Mouse (Mus musculus) gastrocnemius, adult 18-20 months (tissue): ENCODE data around the gene Yif1b. TPM values are rescaled to one million over a fixed set of nuclear protein-coding genes. Genes with fewer than 3 reads are reported as not detected.
"Not testable (repeated sequence)": the region's sequence is repeated elsewhere in the genome, so short reads cannot be mapped to it uniquely, and the experiment has no call there.

ENCODE experiments used
- DNase-seq: peaks from one replicate; pipeline ENCODE4 v3.0.0; 2021; ENCODE audit warnings: low spot score
- long read RNA-seq, 2 experiments: library from polyadenylated mRNA; stranded (forward); transcript quantifications; one replicate each; pipeline ENCODE4 v2.0.0; 2021
- total RNA-seq, 2 experiments: library from RNA; stranded (reverse); gene quantifications; 2 replicates each; pipeline ENCODE4 v1.2.3; 2021

Yif1b gene
- 10 to 100 TPM; 38.1 to 38.4 TPM for total RNA-seq
- long read RNA-seq, experiment 1, transcript Yif1b-201 (8 exons, 1,111 nt): minor isoform, 14 of 53 reads
- long read RNA-seq, experiment 1, transcript Yif1b-203 (8 exons, 1,126 nt): major isoform, 24 of 53 reads
- long read RNA-seq, experiment 1, partial matches to known transcripts: 2 of 53 reads
- long read RNA-seq, experiment 1, other reads (novel, unspliced or antisense): 11 of 53 reads
- long read RNA-seq, experiment 2, transcript Yif1b-201 (8 exons, 1,111 nt): minor isoform, 10 of 57 reads
- long read RNA-seq, experiment 2, transcript Yif1b-203 (8 exons, 1,126 nt): major isoform, 29 of 57 reads
- long read RNA-seq, experiment 2, partial matches to known transcripts: 0 of 57 reads
- long read RNA-seq, experiment 2, other reads (novel, unspliced or antisense): 17 of 57 reads

DNA sequence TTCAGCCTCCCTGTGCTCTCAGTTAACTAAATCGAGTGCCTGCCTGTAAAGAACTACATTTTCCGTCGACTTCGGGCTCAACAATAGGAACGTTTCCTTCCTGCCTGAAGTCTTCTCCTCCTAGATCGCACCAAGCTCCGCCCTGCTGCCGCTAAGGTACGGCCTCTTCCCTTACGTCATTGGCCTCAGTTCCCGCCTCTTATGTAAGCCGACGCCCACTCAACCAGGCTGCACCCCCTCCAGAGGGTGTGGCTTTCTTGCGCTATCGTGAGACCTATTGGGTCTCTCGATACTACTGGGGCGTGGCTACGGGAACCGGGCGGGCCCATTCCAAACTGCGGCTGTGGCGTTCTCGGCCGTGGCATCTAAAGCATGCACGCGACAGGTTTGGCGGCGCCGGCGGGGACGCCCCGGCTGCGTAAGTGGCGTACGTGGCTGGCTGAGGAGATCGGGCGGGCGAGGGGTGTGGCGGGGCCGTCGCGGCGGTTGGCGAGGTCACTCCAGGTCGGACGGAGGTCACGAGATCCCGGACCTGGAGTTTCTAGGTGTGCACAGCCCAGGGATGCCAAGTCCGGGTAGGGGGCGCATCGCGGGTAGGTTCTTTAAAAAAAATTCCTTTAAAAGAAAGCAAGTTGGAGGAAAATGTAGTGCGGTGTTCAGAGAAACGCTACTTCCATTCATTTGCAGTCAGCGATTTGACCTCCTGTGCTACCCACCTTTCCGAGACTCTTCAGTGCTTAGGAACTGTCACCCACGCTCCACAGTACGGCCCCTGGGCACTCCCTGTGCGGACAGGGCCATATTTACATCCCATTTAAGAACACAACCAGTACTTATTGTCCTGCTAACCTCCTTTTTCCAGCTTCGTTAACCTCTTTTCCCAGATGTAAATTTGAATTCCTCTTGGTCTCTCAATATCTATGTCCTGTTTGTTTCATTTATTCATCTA lies at the start of gene Yif1b:
Gene Yif1b, plus strand, starts transcription at position 311 of the 949 bp plus-strand sequence.
- peak; percentile 99 for DNase-seq

DNA sequence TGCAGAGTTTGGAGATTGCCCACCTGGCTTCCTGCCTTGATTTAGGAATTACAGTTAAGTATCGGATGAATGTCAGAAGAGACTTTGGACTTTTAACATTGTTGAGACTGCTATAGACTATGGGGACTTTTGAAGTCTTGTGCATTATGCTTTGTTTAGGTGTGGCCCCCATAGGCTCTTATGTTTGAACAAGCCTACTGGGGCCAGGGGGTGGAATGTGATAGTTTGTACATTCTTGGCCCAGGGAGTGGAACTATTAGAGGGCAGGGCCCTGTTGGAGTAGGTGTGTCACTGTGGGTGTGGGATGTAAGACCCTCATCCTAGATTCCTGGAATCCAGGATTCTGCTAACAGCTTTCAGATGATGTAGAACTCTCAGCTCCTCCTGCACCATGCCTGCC lies 43.9 kb upstream of the Yif1b start:
- not testable (repeated sequence) for DNase-seq

DNA sequence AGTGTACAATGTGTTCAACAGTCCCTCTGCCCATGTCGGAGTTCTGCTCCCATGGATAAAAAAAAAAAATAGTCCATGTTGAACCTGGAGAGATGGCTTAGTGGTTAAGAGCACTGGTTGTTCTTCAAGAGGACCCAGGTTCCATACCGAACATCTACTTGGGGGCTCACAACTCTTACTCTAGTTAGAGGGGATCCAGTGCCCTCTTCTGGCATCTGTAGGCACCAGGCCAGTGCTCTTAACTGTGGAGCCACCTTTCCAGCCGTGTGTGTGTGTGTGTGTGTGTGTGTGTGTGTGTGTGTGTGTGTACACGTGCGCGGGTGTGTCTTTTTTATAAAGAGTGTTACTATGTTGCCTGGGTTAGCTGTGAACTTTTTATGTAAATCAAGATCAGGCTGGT lies 35.6 kb upstream of the Yif1b start:
- no peak for DNase-seq

DNA sequence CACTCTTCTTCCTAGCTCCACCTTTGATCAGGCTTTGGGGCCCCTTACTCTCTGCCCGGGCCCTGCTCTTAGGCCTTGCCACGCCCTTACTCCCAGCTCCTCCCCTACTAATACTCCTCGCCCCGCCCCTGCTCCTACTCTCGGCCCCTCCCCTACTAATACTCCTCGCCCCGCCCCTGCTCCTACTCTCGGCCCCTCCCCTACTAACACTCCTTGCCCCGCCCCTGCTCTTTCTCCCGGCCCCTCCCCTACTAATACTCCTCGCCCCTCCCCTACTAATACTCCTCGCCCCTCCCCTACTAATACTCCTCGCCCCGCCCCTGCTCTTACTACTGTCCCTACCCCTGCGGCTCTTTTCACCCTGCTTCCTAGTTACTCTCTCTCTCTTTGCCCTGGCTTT lies 27.1 kb upstream of the Yif1b start:
- peak; percentile 64 for DNase-seq

DNA sequence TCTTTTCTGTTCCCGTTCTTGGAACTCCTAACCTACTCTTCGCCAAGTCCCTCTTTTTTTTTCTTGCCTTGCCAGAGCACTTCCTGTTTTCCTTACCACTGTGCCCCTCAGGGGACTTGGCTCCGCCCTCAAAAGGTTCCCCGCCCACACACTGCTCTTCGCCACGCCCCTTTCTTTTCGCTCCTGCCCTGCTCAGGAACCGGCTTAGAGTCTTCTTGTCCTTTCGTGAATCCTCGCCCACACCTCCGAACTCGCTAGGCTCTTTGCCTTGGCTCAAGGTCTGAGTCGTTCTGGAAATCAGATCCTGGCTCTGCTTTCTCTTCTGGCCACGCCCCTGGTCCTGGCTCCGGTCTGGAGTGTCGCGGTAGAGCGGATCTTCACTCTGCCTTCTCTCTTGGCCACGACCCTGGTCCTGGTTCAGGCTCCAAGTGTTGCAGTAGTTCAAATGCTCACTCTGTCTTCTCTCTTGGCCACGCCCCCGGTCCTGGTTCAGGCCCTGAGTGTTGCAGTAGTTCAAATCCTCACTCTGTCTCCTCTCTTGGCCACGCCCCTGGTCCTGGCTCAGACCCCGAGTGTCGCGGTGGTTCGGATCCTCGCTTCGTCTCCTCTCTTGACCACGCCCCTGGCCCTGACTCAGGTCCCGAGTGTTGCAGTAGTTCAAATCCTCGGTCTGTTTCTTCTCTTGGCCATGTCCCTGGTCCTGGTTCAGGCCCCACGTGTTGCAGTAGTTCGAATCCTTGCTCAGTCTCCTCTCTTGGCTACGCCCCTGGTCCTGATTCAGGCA lies 26.5 kb upstream of the Yif1b start:
- peak; percentile 93 for DNase-seq

DNA sequence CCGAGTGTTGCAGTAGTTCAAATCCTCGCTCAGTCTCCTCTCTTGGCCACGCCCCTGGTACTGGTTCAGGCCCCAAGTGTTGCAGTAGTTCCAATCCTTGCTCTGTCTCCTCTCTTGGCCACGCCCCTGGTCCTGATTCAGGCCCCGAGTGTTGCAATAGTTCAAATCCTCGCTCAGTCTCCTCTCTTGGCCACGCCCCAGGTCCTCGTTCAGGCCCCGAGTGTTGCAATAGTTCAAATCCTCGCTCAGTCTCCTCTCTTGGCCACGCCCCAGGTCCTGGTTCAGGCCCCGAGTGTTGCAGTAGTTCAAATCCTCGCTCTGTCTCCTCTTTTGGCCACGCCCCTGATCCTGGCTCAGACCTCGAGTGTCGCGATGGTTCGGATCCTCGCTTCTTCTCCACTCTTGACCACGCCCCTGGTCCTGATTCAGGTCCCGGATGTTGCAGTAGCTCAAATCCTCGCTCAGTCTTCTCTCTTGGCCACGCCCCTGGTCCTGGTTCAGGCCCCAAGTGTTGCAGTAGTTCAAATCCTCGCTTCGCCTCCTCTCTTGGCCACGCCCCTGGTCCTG lies 25.8 kb upstream of the Yif1b start:
- no peak for DNase-seq

DNA sequence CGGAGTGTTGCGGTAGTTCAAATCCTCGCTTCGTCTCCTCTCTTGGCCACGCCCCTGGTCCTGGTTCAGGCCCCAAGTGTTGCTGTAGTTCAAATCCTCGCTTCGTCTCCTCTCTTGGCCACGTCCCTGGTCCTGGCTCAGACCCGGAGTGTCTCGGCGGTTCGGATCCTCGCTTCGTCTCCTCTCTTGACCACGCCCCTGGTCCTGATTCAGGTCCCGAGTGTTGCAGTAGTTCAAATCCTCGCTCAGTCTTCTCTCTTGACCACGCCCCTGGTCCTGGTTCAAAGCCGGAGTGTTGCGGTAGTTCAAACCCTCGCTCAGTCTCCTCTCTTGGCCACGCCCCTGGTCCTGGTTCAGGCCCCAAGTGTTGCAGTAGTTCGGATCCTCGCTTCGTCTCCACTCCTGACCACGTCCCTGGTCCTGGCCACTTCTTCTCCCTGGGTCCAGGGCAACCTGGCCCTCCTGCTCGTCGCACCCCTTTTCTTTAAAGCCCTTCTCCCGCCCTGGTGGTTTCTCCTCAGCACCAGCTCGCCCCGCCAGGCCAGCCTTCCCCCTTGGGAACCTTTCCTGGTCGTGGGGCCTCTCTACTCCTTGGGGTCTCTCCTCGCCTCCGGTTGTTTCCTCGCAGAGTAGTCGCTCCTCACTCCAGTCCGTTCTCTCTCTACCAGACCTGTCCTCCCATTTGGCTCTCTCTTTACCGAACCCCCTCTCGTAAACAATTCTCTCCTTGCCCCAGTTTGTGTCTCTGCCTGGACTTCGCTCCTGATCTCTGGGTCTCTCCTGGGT lies 25.2 kb upstream of the Yif1b start:
- not testable (repeated sequence) for DNase-seq

DNA sequence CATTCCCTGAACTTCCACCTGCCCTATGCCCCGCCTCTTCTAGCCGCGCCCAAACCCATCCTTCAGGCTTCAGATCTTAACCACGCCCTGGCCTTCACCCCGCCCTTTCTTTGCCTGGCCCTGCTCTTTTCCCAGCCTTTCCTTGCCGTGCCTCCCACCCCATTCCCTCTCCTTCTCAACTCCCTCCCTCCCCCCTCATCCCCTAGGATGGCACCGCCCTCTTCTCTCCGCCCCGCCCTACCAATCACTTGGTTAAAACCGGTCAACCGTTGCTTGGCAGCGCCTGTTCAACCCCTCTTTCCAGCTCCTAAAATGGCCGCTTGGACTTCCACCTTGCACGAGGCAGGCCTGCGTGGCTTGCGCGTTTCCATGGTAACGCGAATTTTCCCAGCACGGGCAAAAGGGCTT lies 24.4 kb upstream of the Yif1b start, which contains the start of gene Catsperg1:
Gene Catsperg1, minus strand, starts transcription at position 361 of the 408 bp plus-strand sequence.
- no peak for DNase-seq

DNA sequence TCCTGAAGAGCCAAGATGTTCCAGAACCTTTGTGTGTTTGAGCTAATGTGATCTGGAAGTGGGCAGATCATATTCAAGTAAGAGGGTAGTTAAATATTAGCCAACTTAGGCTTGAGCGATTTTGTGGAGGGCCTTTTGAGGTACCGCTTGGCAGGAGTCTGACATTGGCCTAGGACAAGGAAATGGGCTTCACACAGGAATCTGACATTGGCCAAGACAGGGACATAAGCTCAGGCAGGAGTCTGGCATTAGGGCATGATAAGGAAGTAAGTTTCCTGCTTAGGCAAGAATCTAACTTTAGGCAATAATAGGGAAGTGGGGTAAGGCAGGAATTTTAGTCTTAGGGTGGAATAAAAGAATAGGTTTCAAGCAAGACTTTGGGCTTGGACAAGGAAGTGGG lies 23.9 kb upstream of the Yif1b start:
- no peak for DNase-seq

DNA sequence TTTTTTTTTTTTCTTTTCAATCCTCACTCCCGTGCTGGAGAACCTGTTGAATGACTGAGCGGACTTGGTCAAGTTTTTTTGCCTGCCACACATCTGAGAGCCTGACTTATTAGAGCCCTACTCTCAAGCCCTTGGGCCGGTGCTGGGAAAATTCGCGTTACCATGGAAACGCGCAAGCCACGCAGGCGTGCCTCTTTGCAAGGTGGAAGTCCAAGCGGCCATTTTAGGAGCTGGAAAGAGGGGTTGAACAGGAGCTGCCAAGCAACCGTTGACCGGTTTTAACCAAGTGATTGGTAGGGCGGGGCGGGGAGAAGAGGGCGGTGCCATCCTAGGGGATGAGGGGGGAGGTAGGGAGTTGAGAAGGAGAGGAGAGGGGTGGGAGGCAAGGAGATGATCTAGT lies 23.3 kb upstream of the Yif1b start:
- no peak for DNase-seq

DNA sequence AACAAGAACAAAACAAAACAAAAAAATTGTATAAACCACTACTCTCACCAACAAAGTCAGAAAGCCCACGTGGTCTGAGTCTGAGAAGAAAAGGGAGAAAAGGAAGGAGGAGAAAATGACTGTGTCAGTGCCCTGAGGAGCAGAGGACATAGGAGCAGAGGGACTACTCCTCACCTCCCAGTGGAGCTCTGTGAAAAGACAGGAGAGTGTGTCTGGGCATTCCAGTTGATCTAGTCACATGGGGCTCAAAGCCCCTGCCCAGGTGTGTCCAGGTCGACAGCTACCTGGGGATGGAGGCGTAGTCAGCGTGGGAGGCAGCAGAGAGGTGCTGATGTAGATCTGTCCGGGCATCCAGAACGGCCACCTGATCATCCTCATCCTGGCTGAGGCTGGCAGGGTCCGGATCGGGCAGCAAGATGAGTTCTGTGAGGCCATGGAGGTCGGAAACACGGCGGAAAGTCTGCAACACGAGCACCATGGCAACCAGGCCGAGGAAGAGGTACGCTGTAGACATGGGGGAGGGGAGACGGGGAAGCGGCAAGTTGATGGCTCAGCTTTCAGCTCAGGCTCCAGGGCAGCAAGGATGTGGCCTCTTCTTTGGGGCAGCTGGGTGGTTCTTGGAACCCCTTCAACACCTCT lies 13.3 kb upstream of the Yif1b start:
- no peak for DNase-seq

DNA sequence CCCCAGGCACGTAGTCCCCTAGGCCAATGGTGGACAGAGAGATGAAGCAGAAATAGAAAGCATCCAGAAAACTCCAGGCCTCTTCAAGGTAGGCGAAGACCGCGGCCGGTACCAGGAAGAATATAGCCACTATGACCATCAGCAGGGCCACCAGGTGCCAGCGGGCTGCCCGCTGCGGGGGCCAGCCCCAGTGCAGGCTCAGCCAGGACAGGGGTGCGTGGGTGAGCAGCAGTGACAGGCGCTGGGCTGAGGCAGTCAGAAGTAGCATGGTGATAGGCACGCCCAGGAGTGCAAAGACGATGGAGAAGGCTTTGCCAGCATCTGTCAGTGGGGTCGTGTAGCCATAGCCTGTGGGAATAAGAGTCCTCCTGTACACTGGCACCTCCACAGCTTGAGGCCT lies 12.6 kb upstream of the Yif1b start:
- DNase-seq: no peak

DNA sequence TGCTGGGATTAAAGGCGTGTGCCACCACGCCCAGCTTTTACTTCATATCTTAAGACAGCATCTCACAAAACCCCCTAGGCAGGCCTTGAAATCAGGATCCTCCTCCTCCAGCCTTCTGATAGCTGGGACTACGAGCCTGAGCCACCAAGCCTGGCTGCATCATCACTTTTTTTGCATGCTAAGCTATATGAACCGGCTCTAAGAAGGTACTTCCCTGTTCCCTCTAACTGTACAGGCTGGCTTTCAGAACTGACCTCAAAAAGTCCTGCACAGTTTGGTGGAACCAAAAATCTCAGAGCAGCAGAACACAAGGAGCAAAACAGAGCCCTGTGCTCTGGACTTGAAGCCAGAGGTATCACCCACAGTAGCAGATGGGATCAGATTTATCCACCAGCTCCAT lies 9.9 kb upstream of the Yif1b start:
- no peak for DNase-seq

DNA sequence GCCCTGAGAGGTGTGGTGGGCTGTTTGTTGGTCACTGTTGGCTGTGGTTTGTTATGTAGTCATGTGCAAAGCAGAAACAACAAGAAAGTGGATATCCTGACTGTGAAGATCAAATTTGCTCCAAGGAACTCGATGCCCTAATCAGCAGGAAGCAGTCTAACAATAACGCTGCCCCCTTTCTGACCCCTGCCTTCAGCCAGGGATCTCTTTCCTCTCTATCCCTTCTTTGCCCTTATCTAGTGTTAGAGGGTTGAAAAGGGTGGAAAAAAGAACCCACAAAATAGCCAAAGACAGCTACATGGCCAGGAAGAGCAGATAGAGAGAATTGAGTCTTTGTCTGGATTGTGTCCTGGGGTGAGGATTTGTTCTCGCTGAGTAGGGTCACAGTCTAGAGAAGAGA lies 7.6 kb upstream of the Yif1b start:
- DNase-seq: no peak

DNA sequence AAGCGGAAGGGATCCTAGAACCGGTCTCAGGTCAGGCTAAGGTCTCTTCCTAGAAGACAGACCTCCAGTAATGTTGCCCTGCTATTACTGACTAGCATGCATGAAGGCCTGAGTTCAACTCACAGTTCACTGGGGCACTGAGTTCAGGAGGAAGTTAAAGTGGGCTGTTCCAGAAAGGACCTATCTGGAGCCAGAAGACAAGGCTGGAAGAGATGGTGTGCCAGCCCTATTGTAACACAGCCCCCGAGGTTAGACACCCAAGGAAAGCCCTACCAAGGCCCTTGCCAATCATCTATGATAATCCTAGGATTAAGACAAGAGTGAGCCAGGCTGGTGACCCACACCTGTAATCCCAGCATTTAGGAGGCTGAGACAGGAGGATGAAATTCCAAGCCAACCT lies 6.6 kb upstream of the Yif1b start:
- no peak for DNase-seq

DNA sequence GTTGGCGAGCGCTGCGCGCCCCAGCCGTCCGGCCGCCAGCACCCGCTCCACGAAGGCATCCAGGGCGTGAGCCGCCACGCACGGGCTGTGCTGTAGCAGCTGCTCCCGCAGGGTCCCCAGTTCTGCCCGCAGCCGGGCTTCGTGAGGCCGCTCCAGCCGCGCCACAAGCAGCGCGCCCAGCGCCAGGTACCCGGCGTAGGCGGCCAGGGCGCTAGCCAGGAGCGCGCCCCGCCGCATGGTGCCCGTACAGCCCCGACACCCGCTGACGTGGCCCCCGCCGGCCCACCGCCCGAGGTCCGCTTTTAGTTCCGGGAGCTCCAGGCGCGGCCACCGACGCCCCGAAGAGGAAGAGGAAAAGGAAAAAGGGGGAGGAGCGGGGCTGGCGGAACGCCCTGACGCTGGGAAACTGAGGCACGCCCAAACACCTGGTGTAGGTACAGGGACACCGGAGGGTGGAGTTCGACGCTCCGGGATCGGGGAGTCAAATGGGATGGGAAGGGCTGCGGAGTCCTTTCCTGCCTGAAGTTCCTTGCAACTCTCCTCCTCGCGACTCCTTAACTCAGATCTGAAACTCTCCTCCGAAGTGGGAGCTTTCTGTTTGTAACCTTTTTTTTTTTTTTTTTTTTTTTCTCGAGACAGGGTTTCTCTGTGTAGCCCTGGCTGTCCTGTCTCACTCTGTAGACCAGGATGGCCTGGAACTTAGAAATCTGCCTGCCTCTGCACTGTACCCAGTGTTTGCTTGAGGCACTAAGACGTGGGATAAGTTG lies 5.7 kb upstream of the Yif1b start, which contains the start of gene Kcnk6:
Gene Kcnk6, minus strand, starts transcription at position 269 of the 767 bp plus-strand sequence.
- DNase-seq: peak; percentile 43

DNA sequence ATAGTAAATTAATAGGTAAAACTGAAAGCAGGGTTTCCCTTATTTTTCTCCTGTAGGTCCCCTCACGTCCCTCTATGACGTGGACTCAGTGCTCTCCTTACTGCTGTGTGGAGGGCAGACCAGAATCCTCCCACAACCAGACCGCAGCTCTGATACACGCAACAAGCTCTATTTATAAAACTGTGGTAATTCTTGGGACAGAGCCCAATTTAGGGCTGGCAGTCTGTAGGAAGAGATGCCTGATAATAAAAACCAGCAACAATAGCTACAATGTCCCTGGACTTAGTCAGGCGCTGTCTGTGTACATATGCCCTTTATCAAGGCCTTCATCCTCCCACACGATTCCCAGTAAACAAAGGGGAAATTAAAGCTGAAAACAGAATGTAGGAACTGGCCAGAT lies 4.4 kb upstream of the Yif1b start:
- DNase-seq: no peak

DNA sequence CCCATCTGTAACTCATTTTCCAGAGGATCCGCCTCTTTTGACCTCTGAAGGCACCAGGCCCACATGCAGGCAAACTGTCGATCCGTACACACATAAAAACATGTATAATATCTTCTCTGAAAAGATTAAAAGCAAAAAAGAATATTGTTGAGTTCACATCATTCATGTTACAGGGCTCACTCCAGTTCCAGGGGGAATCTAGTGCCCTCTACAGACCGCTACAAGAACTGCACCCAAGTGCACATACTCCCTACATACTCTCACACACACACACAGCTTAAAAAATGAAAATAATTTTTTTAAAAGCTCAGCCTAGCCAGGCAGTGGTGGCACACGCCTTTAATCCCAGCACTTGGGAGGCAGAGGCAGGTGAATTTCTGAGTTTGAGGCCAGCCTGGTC lies 3.5 kb upstream of the Yif1b start:
- DNase-seq: no peak

DNA sequence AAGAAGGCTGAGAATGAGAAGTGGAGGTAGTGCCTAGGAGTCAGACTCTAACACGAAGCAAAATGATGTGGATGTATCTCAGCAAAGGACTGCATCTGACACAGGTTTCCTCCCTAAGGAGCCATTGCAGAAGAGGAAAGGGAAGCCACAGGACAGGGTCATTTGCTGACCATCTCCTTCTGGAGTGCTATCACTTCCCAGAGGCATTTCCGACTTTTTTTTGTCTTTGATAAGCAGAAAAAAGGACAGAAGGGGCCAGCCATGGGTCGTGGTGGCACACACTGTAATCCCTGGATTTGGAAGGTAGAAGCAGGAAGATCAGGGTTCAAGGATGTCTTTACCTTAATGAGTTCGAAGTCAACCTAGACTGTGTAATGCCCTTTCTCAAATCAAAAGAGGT lies 1.5 kb upstream of the Yif1b start:
- no peak for DNase-seq
